Mouse (Mus musculus) lung, adult 18-20 months (tissue): ENCODE measurements around the gene Tmcc2.

Experiments
- DNase-seq, 2 experiments: peaks; one replicate each; pipeline ENCODE4 v3.0.0; 2022; ENCODE audit warnings: mixed read lengths in 2 of 2

The Tmcc2 gene

GRCm38 (mm10) chr1:132338027-132338660 lies 52.9 kb downstream of the Tmcc2 start:
- DNase-seq = no peak

- DNase-seq = no peak
These were observed 54.2 kb downstream of the Tmcc2 start for GRCm38 (mm10) chr1:132336921-132337320.

GRCm38 (mm10) chr1:132335378-132335965 lies 55.6 kb downstream of the Tmcc2 start:
- DNase-seq = peak; percentile 33 to 58

- no peak for DNase-seq
These were observed 56.8 kb downstream of the Tmcc2 start for GRCm38 (mm10) chr1:132334178-132334801.

DNA sequence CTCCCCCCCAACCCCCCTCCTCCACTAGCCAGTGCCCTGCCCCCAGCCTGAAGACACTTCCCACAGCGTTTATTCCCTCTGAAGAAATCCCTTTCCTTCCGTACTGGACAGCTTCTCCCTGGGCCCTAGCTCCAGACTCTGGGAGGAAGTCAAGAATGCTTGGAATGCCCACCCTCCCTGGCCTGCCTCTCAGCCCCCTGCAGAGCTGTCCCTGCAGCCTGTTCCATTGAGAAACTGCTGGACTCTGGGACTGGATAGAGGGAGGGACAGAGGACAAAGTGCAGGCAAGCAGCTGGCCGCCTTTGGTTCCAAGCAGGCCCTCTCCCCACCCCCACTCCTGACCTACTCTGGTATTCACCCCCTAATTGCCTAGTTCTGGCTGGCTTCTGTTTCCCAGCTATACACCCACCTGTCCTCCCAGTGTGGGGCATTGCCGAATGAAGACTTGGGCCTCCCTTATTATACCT lies 57.4 kb downstream of the Tmcc2 start:
- peak; percentile 66 to 78 for DNase-seq

DNA sequence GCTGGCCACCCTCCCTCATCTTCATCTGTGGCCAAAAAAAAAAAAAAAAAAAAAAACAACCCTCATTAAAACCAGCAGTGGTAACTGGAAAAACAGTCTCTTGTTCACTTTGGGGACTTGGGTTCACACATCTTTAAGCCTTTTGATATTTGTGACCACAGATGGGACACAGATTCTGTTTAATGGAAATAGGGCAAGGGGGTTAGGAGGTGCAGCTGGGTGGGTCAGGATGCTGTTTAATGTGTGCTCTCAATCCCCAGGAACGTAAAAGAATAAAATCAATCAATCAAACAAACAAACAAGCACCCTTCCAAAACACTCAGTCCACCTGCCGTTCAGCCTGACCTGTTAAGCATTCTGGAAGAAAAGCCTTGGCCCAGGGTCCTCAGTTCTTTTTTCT lies 57.9 kb downstream of the Tmcc2 start:
- no peak for DNase-seq

DNA sequence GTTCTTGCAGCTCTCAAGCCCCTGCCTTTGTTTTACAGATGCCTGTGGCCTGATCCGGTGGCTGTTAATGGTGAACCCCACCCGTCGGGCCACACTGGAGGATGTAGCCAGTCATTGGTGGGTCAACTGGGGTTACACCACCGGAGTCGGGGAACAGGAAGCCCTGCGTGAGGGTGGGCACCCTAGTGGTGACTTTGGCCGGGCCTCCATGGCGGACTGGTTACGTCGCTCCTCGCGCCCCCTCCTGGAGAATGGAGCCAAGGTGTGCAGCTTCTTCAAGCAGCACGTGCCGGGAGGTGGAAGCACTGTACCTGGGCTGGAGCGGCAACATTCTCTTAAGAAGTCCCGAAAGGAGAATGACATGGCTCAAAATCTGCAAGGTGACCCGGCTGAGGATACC lies 59.8 kb downstream of the Tmcc2 start:
- no peak for DNase-seq

- no peak for DNase-seq
These were observed 60.7 kb downstream of the Tmcc2 start for GRCm38 (mm10) chr1:132330397-132330796.

DNA sequence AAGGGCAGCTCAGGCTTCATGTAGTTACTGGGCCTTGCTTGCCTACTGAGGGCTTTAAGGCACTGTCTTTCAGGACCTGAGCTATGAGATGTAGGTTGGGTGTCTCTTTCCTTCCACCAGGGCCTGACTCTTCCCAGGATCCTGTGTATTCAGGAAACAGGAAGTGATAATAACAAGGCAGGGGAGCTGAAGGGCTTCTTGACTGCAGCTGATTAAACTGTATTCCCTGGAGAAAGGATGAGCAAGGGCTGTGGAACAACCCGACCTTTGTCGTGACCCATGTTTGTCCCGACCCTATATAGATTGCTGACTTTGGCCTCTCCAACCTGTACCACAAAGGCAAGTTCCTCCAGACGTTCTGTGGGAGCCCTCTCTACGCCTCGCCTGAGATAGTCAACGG lies 61.4 kb downstream of the Tmcc2 start:
- DNase-seq = no peak

GRCm38 (mm10) chr1:132328565-132328964 lies 62.5 kb downstream of the Tmcc2 start:
- no peak for DNase-seq

GRCm38 (mm10) chr1:132327477-132327876 lies 63.6 kb downstream of the Tmcc2 start:
- no peak for DNase-seq

- DNase-seq = peak in 1 of 2 experiments; percentile 30
These were observed 64.3 kb downstream of the Tmcc2 start for GRCm38 (mm10) chr1:132326777-132327176.

GRCm38 (mm10) chr1:132322711-132323542 lies 68.2 kb downstream of the Tmcc2 start:
- peak; percentile 63 to 78 for DNase-seq

GRCm38 (mm10) chr1:132321821-132322580 lies 69.1 kb downstream of the Tmcc2 start:
- no peak for DNase-seq

GRCm38 (mm10) chr1:132319242-132319641 lies 71.8 kb downstream of the Tmcc2 start:
- peak; percentile 93 to 96 for DNase-seq

- DNase-seq = no peak
These were observed 72.9 kb downstream of the Tmcc2 start for GRCm38 (mm10) chr1:132317894-132318863.

DNA sequence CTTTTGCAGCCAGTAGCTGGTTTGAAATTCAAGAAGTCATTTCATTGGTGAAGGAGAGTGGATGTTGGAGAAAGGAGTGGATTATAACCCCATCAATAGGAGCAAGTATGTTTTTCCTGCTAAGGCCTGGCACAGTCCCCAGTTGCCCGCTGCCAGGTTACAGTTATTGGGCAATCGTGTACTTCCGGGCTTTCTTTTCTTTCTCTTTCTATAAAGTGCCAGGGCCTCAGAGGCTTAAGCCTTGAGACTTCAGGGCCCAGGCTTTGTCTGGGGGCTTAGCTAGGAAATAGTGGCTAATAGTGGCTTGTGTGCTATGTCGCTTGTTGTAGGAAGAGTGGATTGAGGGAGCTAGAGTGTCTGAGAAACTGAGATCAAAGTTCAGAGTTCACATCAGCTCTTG lies 73.7 kb downstream of the Tmcc2 start:
- DNase-seq = peak; percentile 86 to 90

- DNase-seq = no peak
These were observed 74.5 kb downstream of the Tmcc2 start for GRCm38 (mm10) chr1:132316625-132316994.

DNA sequence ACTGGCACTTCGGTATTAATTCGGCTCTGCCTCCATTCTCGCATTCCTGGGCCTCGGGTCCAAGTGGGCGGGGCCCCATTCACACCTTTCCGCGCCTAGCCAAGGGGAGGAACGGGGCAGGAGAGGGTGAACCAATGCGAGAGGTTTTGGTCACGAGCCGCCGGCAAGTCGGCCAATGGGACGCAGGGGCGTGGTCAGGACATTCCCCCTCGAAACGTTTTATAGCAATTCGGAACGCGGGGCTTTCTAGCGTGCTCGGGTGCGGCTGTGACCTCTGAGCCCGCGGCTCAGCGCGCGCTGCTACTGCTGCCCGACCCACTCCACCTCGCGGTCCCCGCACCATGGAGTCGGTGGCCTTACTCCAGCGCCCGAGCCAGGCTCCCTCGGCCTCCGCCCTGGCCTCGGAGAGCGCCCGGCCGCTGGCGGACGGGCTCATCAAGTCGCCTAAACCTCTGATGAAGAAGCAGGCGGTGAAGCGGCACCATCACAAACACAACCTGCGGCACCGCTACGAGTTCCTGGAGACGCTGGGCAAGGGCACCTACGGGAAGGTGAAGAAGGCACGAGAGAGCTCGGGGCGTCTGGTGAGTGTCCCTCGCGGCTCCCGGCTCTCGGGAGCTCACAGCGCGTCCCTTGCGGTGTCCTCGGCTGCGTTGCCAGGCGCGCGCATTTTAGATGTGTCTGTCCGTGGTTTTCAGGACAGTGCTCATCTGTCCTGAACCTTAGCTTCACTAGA lies 75.0 kb downstream of the Tmcc2 start, which contains the start of gene Nuak2:
Nuak2 (plus strand) TSS at position 238 of the 736 bp plus-strand sequence.
- DNase-seq = peak; percentile 95 to 96

GRCm38 (mm10) chr1:132312703-132313102 lies 78.4 kb downstream of the Tmcc2 start:
- peak; percentile 50 to 77 for DNase-seq
